Mouse (Mus musculus): ENCODE results near the gene Agap1. TPM values are rescaled to one million over a fixed set of nuclear protein-coding genes. Genes with fewer than 3 reads are reported as not detected.
A peak's percentile ranks its signal among the peaks of the same experiment; 100 is the strongest.

The Agap1 gene
- polyA plus RNA-seq, 1 experiment from 2014 or later: 11.5 TPM

DNA sequence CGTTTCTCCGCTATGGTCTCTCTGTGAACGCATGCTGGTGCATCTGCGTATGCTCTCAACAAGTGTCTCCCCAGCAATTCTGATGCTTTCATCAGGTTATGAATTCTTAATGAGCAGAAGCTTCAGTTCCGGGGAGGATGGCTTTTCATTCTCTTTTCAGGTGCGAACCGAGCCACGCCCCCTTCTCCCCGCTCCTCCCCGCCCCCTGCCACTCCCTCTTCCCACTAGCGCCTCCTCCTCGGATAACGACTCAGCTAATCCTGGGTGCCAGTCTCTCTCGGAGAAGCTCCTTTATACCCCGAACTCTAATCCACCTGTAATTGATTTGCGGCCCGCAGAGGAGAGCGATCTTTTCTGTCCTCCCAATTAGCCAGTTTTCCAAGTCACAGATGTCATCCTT, 463.5 kb downstream of the Agap1 start:
- Histone ChIP-seq H3K36me3 (no peaks in the 10 kb centered on the region), H3K9ac (no peak overlapping the region), H3K4me1 (peaks cover 5% of the 10 kb centered on the region), H3K27me3 (peaks cover 58% of the 10 kb centered on the region), H3K4me2 (no peak overlapping the region), H3K9me3 (no peaks in the 10 kb centered on the region), H3K4me3 (no peak overlapping the region), H3K27ac (no peak overlapping the region)
- WGBS: 30% methylated on average over 18 of the region's 18 CpGs
- no peak for ATAC-seq (ENCODE audit: borderline replicate concordance, extremely low read depth, low FRiP score, low TSS enrichment)

GRCm38 (mm10) chr1:89919206-89919605, 464.6 kb downstream of the Agap1 start:
- Histone ChIP-seq H3K9ac (no peak overlapping the region), H3K9me3 (no peaks in the 10 kb centered on the region), H3K4me3 (no peak overlapping the region), H3K36me3 (no peaks in the 10 kb centered on the region), H3K27me3 (peaks cover 69% of the 10 kb centered on the region), H3K4me2 (no peak overlapping the region), H3K27ac (no peak overlapping the region), H3K4me1 (peaks cover 9% of the 10 kb centered on the region)
- ATAC-seq (ENCODE audit: borderline replicate concordance, extremely low read depth, low FRiP score, low TSS enrichment): no peak
- WGBS: 66% methylated on average over 6 of the region's 6 CpGs

GRCm38 (mm10) chr1:89921806-89922205, 467.2 kb downstream of the Agap1 start:
- peaks cover 9% of the 10 kb centered on the region for H3K4me1 ChIP-seq
- peaks cover 95% of the 10 kb centered on the region for H3K27me3 ChIP-seq
- H3K4me2 ChIP-seq: no peak overlapping the region
- H3K9me3 ChIP-seq: no peaks in the 10 kb centered on the region
- H3K4me3 ChIP-seq: no peak overlapping the region
- no peak overlapping the region for H3K27ac ChIP-seq
- no peak overlapping the region for H3K9ac ChIP-seq
- H3K36me3 ChIP-seq: no peaks in the 10 kb centered on the region
- ATAC-seq (ENCODE audit: borderline replicate concordance, extremely low read depth, low FRiP score, low TSS enrichment): no peak
- 2% methylated on average over 10 of the region's 10 CpGs for WGBS

GRCm38 (mm10) chr1:89922282-89922681, 467.7 kb downstream of the Agap1 start:
- no peak overlapping the region for H3K9ac ChIP-seq
- peaks cover 100% of the 10 kb centered on the region for H3K27me3 ChIP-seq
- no peak overlapping the region for H3K4me3 ChIP-seq
- no peak overlapping the region for H3K4me2 ChIP-seq
- ATAC-seq (ENCODE audit: borderline replicate concordance, extremely low read depth, low FRiP score, low TSS enrichment): no peak
- under 1% methylated on average over 7 of the region's 7 CpGs for WGBS
- H3K27ac ChIP-seq: no peak overlapping the region
- H3K9me3 ChIP-seq: no peaks in the 10 kb centered on the region
- H3K36me3 ChIP-seq: no peaks in the 10 kb centered on the region
- peaks cover 13% of the 10 kb centered on the region for H3K4me1 ChIP-seq

- no peaks in the 10 kb centered on the region for H3K36me3 ChIP-seq
- 2% methylated on average over 40 of the region's 41 CpGs for WGBS
- H3K27ac ChIP-seq: no peak overlapping the region
- peak overlapping the region; percentile 41 for H3K4me2 ChIP-seq
- ATAC-seq (ENCODE audit: borderline replicate concordance, extremely low read depth, low FRiP score, low TSS enrichment): no peak
- H3K27me3 ChIP-seq: peaks cover 100% of the 10 kb centered on the region
- peaks cover 18% of the 10 kb centered on the region for H3K4me1 ChIP-seq
- no peak overlapping the region for H3K9ac ChIP-seq
- peak overlapping the region; percentile 18 for H3K4me3 ChIP-seq
- no peaks in the 10 kb centered on the region for H3K9me3 ChIP-seq
These were observed 468.5 kb downstream of the Agap1 start for GRCm38 (mm10) chr1:89922883-89923641.

- Histone ChIP-seq H3K36me3 (no peaks in the 10 kb centered on the region), H3K27ac (no peak overlapping the region), H3K9me3 (no peaks in the 10 kb centered on the region), H3K4me2 (peak overlapping the region; percentile 41; the same call in 1 of the 2 replicates), H3K4me1 (peaks cover 18% of the 10 kb centered on the region), H3K27me3 (peaks cover 100% of the 10 kb centered on the region), H3K9ac (no peak overlapping the region), H3K4me3 (no peak overlapping the region)
- no peak for ATAC-seq (ENCODE audit: borderline replicate concordance, extremely low read depth, low FRiP score, low TSS enrichment)
- 15% methylated on average over 14 of the region's 14 CpGs for WGBS
These were observed 469.0 kb downstream of the Agap1 start for GRCm38 (mm10) chr1:89923642-89924020.

GRCm38 (mm10) chr1:89925501-89926190, 471.0 kb downstream of the Agap1 start:
- Histone ChIP-seq H3K27ac (no peak overlapping the region), H3K36me3 (no peaks in the 10 kb centered on the region), H3K4me1 (peaks cover 26% of the 10 kb centered on the region), H3K9me3 (no peaks in the 10 kb centered on the region), H3K4me2 (no peak overlapping the region), H3K9ac (no peak overlapping the region), H3K27me3 (peaks cover 100% of the 10 kb centered on the region), H3K4me3 (no peak overlapping the region)
- 32% methylated on average over 12 of the region's 12 CpGs for WGBS
- ATAC-seq (ENCODE audit: borderline replicate concordance, extremely low read depth, low FRiP score, low TSS enrichment): no peak

DNA sequence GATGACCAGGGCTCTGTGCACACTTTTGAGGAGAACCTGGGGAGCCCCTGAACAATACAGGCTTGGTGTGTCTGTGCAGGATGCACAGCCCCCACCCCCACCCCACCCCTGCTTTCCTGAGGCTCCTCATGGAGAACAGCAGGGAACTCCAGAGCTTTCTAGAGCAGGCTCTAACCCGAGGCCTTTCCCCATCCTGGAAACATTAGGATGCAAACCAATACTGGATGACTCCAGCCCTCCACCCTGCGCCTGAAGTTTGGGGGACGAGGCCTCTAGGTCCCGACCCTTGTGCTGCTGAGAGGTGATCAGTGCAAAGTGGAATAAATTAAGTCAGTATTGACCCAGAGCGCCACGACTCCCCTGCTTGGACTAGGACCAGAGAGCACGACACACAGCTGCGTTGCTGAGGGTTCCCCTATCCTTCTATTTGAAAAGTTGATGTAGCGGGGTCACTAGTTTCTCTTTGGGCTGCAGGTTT, 472.0 kb downstream of the Agap1 start:
- Histone ChIP-seq H3K27me3 (peaks cover 100% of the 10 kb centered on the region), H3K9ac (no peak overlapping the region), H3K9me3 (no peaks in the 10 kb centered on the region), H3K36me3 (no peaks in the 10 kb centered on the region), H3K4me1 (peaks cover 35% of the 10 kb centered on the region), H3K4me3 (peak overlapping the region; percentile 30), H3K4me2 (peak overlapping the region; percentile 59), H3K27ac (no peak overlapping the region)
- no peak for ATAC-seq (ENCODE audit: borderline replicate concordance, extremely low read depth, low FRiP score, low TSS enrichment)
- WGBS: 17% methylated on average over 9 of the region's 9 CpGs

GRCm38 (mm10) chr1:89927061-89927661, 472.6 kb downstream of the Agap1 start:
- H3K4me1 ChIP-seq: peaks cover 35% of the 10 kb centered on the region
- no peaks in the 10 kb centered on the region for H3K36me3 ChIP-seq
- peaks cover 100% of the 10 kb centered on the region for H3K27me3 ChIP-seq
- H3K27ac ChIP-seq: no peak overlapping the region
- H3K4me3 ChIP-seq: peak overlapping the region; percentile 30
- no peak for ATAC-seq (ENCODE audit: borderline replicate concordance, extremely low read depth, low FRiP score, low TSS enrichment)
- WGBS: 3% methylated on average over 36 of the region's 36 CpGs
- no peak overlapping the region for H3K9ac ChIP-seq
- H3K4me2 ChIP-seq: peak overlapping the region; percentile 59
- no peaks in the 10 kb centered on the region for H3K9me3 ChIP-seq

- H3K27ac ChIP-seq: no peak overlapping the region
- peak overlapping the region; percentile 4; the same call in 1 of the 2 replicates for H3K4me3 ChIP-seq
- H3K4me1 ChIP-seq: peaks cover 26% of the 10 kb centered on the region
- no peaks in the 10 kb centered on the region for H3K36me3 ChIP-seq
- no peak for ATAC-seq (ENCODE audit: borderline replicate concordance, extremely low read depth, low FRiP score, low TSS enrichment)
- no peaks in the 10 kb centered on the region for H3K9me3 ChIP-seq
- peaks cover 100% of the 10 kb centered on the region for H3K27me3 ChIP-seq
- 11% methylated on average over 25 of the region's 25 CpGs for WGBS
- H3K9ac ChIP-seq: no peak overlapping the region
- peak overlapping the region; percentile 16; the same call in 1 of the 2 replicates for H3K4me2 ChIP-seq
These were observed 474.1 kb downstream of the Agap1 start for GRCm38 (mm10) chr1:89928676-89929075.

- Histone ChIP-seq H3K27ac (no peak overlapping the region), H3K27me3 (peaks cover 100% of the 10 kb centered on the region), H3K36me3 (no peaks in the 10 kb centered on the region), H3K9ac (no peak overlapping the region), H3K4me1 (peaks cover 26% of the 10 kb centered on the region), H3K4me2 (peak overlapping the region; percentile 16; the same call in 1 of the 2 replicates), H3K4me3 (0 out of 2 replicates have a peak overlapping the region, but pooled peaks have one; percentile 4), H3K9me3 (no peaks in the 10 kb centered on the region)
- ATAC-seq (ENCODE audit: borderline replicate concordance, extremely low read depth, low FRiP score, low TSS enrichment): no peak
- 4% methylated on average over 6 of the region's 6 CpGs for WGBS
These were observed 474.6 kb downstream of the Agap1 start for GRCm38 (mm10) chr1:89929181-89929580.

Measured in lung, embryonic 15.5 days (tissue).